Mouse (Mus musculus) thymus, adult 2 months (tissue): ENCODE results near the gene Mtx2.

Source experiments
- CTCF ChIP-seq: fragments of 200-500 bp; IDR thresholded peaks from 2 replicates; pipeline ENCODE4 v1.5.1; 2012; ENCODE audit warnings: mild to moderate bottlenecking, control low read depth, low read length, moderate library complexity, borderline replicate concordance; ENCODE audit not compliant: control insufficient read depth, poor library complexity, insufficient read depth; ENCODE audit errors: extremely low read depth
- POLR2A ChIP-seq: fragments of 200-500 bp; IDR thresholded peaks from 2 replicates; pipeline ENCODE4 v1.6.1; 2012; ENCODE audit warnings: mild to moderate bottlenecking, low read length, control low read depth, moderate library complexity; ENCODE audit not compliant: control insufficient read depth, poor library complexity, insufficient read depth; ENCODE audit errors: extremely low read depth

DNA sequence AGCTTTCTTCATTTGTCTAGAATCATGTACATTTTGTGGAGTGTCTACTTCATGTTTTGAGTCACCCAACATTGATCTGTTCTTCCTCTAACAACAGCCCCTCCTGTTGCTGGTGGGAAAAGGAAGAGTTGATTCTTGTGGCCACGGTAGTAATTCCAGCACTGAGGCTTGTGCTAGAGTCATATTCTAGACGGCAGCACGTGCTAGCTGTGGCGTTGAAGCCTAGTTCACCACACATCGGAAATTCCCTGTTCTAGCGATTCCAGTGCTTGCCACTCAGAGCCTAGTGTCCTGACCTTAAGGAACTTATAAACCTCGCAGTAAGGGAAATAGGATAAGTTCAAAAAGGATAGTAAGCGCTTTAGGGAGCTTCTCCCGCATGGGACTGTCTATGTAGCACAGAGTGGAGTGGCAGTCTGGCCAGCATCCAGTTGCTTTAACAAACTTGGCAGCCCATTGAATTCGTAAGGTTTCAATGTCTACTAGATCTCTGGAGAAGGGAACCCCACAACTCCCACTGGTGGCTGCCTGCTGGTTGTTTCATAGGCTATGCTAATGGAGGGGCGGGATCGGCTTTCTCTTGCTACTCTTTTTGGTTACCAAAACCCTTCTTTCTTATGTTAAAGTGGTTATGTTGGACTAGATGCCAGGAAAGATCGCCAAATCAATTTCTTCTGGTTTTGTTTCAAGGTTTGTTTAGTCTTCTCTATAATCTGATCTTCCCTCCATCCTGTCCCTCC lies 47.9 kb upstream of the Mtx2 start:
- TF ChIP-seq CTCF, result no peak
- TF ChIP-seq POLR2A, result no peak
